Mouse (Mus musculus) lung, adult 2 months (tissue): Measurements from ENCODE around the gene Immp2l. TPM values are rescaled to one million over a fixed set of nuclear protein-coding genes. Genes with fewer than 3 reads are reported as not detected.

Experiments used
- DNase-seq: peaks from one replicate; pipeline ENCODE4 v3.0.0; 2022
- H3K4me1 ChIP-seq: fragments of 200-500 bp; 2 replicates; pipeline ENCODE4 v1.6.1; 2011; ENCODE audit warnings: low read length; ENCODE audit not compliant: control insufficient read depth, insufficient read depth
- H3K4me3 ChIP-seq: fragments of 200-500 bp; replicated peaks from 2 replicates; pipeline ENCODE3; 2011; ENCODE audit warnings: low read depth, mild to moderate bottlenecking, control low read depth, low read length; ENCODE audit errors: extremely low read depth
- CTCF ChIP-seq: fragments of 200-500 bp; IDR thresholded peaks from 2 replicates; pipeline ENCODE4 v1.5.1; 2011; ENCODE audit warnings: mild to moderate bottlenecking, low read length, control low read depth; ENCODE audit not compliant: insufficient read depth
- POLR2A ChIP-seq: fragments of 200-500 bp; IDR thresholded peaks from 2 replicates; pipeline ENCODE4 v1.6.1; 2011; ENCODE audit warnings: low read depth, mild to moderate bottlenecking, control low read depth, low read length, borderline replicate concordance; ENCODE audit errors: extremely low read depth
- WGBS: fragments of 180-500 bp; shearing (Covaris S2); methylation state at CpG from one replicate; pipeline ENCODE4 v1.1.7; 2018; 5-methylcytosine and 5-hydroxymethylcytosine counted together
- polyA plus RNA-seq: library from polyadenylated mRNA; depleted of rRNA; stranded (reverse); fragments of >200 nt; gene quantifications from 2 replicates; pipeline ENCODE4 v1.2.3, GENCODE M21; 2012

Gene Immp2l
- polyA plus RNA-seq, 1 experiment, result 1.5 TPM

- Histone ChIP-seq H3K4me3 (no peak overlapping the region), H3K4me1 (no peaks in the 10 kb centered on the region)
- TF ChIP-seq CTCF (no peak), POLR2A (no peak)
- no peak for DNase-seq
- WGBS, result 81% methylated on average over 6 of the region's 6 CpGs
Measured at GRCm38 (mm10) chr12:41308726-41309680, 285.1 kb downstream of the Immp2l start.

DNA sequence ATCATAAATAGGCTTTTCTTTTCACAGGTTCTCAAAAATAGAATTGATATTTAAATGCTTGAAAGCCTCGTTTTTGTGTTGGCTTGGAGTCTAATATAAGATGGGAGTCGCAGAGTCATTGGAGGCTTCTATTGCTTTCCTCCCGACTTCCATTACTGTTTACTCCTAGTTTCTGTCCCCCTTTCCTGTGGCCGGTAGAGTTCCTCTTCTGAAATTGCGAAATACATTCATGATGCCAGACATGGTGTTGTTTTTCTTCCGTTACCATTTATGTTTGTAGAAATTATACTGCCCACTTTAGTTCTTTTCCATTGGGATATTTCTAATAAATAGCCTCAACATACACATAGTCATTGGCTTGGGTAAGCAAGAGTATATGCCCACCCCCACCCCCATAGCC lies 289.5 kb downstream of the Immp2l start:
- Histone ChIP-seq H3K4me3 (no peak overlapping the region), H3K4me1 (no peaks in the 10 kb centered on the region)
- 75% methylated on average over 6 of the region's 6 CpGs for WGBS
- TF ChIP-seq POLR2A (no peak), CTCF (no peak)
- DNase-seq, result no peak

DNA sequence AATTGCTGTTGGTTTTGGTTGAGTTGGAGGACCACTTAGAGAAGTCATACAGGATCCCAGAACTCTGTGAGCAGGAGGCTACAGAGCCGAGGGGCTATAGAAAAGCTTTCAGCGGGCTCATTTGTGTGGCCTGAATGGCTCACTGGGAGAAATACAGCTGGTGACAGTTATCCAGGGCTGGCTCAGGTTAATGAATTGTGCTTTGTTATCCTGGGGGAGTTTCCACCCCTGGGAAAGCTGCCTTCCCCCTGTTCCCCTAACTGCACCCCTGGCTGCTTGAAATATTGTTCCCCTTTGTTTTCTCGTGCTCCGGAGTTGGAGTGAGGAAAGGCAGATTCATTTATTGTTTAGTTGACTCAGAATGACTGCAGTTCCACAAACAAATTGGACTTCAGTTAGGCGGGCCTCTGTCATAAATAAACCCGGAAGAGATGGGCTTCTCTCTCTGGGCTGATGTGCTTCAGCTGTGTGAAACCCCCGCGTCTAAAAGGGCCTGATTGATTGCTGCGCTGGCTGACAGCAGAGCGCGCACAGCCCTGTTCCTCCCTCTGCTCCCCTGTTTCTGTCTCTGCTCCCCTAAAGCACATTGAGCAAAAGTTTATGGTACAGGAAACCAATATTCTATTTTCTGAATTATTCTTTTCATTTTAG lies 291.0 kb downstream of the Immp2l start:
- WGBS, result 43% methylated on average over 11 of the region's 11 CpGs
- TF ChIP-seq POLR2A (no peak), CTCF (no peak)
- Histone ChIP-seq H3K4me1 (no peaks in the 10 kb centered on the region), H3K4me3 (no peak overlapping the region)
- no peak for DNase-seq

DNA sequence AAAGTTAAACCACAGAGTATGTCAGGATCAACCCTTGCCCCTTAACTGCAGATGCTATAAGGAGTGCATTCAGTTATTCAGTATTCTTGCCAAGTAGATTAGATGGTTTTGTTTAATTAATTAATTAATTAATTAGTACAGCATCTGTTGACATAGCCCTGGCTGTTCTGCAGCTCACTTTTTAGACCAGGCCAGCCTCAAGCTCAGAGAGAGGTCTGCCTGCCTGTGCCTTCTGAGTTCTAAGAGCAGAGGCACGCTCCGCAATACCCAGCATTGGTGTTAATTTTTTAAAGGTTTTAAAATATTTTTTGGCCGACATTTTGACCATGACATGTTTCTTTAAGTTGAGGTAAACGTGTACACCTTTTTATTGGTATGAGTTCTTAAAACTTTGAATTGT lies 292.0 kb downstream of the Immp2l start:
- TF ChIP-seq CTCF (no peak), POLR2A (no peak)
- no peak overlapping the region for H3K4me3 ChIP-seq
- no peaks in the 10 kb centered on the region for H3K4me1 ChIP-seq
- DNase-seq, result no peak
- 88% methylated on average over 4 of the region's 4 CpGs for WGBS

GRCm38 (mm10) chr12:41316426-41316825 lies 292.5 kb downstream of the Immp2l start:
- DNase-seq, result no peak
- TF ChIP-seq CTCF (no peak), POLR2A (no peak)
- H3K4me1 ChIP-seq, result no peaks in the 10 kb centered on the region
- 86% methylated on average over 4 of the region's 4 CpGs for WGBS
- no peak overlapping the region for H3K4me3 ChIP-seq

GRCm38 (mm10) chr12:41317431-41317830 lies 293.5 kb downstream of the Immp2l start:
- Histone ChIP-seq H3K4me3 (no peak overlapping the region), H3K4me1 (no peaks in the 10 kb centered on the region)
- WGBS, result 88% methylated on average over 2 of the region's 2 CpGs
- no peak for DNase-seq
- TF ChIP-seq POLR2A, result no peak
- no peak for TF ChIP-seq CTCF

- WGBS, result 73% methylated on average over 1 of the region's 1 CpGs
- DNase-seq, result no peak
Measured at GRCm38 (mm10) chr12:41322018-41322417, 298.1 kb downstream of the Immp2l start.

GRCm38 (mm10) chr12:41324418-41324817 lies 300.5 kb downstream of the Immp2l start:
- no peak for DNase-seq
- WGBS, result 74% methylated on average over 2 of the region's 2 CpGs
- H3K4me3 ChIP-seq, result no peak overlapping the region
- no peaks in the 10 kb centered on the region for H3K4me1 ChIP-seq
- no peak for TF ChIP-seq CTCF
- TF ChIP-seq POLR2A, result no peak

More at GRCm38 (mm10) chr12:41322018-41322417, 298.1 kb downstream of the Immp2l start:
- H3K4me3 ChIP-seq, result no peak overlapping the region
- TF ChIP-seq POLR2A (no peak), CTCF (no peak)
- no peaks in the 10 kb centered on the region for H3K4me1 ChIP-seq

DNA sequence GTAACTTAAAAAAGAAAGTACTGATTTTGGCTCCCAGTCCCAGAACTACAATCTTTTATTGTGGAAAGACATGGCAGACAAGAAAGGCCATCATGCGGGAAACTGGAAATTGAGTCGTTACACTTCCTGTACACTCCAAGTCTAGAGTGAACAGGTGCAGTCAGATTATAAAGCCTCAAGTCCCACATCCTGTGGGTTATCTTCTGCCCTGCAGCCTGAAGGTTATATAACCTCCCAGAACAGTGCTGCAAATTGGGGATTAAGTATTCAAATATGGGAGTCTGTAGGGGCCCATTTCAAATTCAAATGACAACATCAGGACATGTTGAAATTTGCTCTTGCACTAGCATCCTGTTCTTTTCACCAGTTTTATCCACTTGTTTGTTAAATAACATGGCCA lies 301.9 kb downstream of the Immp2l start:
- 63% methylated on average over 2 of the region's 2 CpGs for WGBS
- Histone ChIP-seq H3K4me1 (no peaks in the 10 kb centered on the region), H3K4me3 (no peak overlapping the region)
- no peak for DNase-seq
- TF ChIP-seq POLR2A (no peak), CTCF (no peak)
